Mouse (Mus musculus): ENCODE measurements around the gene AC124502.3.

DNA sequence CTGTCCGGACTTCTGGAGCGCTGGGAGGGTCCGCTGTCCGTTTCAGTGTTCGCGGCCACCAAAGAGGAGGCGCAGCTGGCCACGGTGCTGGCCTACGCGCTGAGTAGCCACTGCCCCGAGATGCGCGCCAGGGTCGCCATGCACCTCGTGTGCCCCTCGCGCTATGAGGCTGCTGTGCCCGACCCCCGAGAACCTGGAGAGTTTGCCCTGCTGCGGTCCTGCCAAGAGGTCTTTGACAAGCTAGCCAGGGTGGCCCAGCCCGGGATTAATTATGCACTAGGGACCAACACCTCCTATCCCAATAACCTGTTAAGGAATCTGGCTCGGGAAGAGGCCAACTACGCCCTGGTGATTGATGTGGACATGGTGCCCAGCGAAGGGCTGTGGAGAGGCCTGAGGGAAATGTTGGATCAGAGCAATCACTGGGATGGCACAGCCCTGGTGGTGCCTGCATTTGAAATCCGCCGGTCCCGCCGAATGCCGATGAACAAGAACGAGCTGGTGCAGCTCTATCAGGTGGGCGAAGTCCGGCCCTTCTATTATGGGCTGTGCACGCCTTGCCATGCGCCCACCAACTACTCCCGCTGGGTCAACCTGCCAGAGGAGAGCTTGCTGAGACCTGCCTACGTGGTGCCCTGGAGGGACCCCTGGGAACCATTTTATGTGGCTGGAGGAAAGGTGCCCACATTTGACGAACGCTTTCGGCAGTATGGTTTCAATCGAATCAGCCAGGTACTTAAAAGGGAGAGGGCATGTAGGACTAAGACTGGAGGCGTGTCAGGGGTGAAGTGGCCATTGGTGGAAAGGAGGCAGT is 817 bp downstream of the AC124502.3 start:
- TF ChIP-seq POLR2A (IDR thresholded peaks at IDR 0.05; ENCODE audit: insufficient read length, low read depth) (no peak), POLR2AphosphoS2 (IDR thresholded peaks at IDR 0.05; ENCODE audit: insufficient read length, low read depth) (no peak), MAX (IDR thresholded peaks at IDR 0.05; ENCODE audit: low read depth) (no peak), MYOD1 (IDR thresholded peaks at IDR 0.05; ENCODE audit: control insufficient read depth in 1 of 3, insufficient read length in 2 of 3, low read depth in 2 of 3) (peak in 1 of 3 experiments; percentile 47), USF1 (IDR thresholded peaks at IDR 0.05; ENCODE audit: low read depth) (no peak), CEBPB (IDR thresholded peaks at IDR 0.05; ENCODE audit: insufficient read depth, poor library complexity, severe bottlenecking) (no peak), E2F4 (IDR thresholded peaks at IDR 0.05; ENCODE audit: insufficient read depth) (no peak)
